Mouse (Mus musculus): ENCODE data around the gene Scgb1b19.
"Not testable (repeated sequence)": the region's sequence is repeated elsewhere in the genome, so short reads cannot be mapped to it uniquely, and the experiment has no call there.

- TF ChIP-seq CTCF (IDR thresholded peaks at IDR 0.05; ENCODE audit: extremely low read depth, insufficient read depth, insufficient read length, insufficient replicate concordance); POLR2A (IDR thresholded peaks at IDR 0.05; ENCODE audit: low read depth, low read length): not testable (repeated sequence)
These were observed 6.9 kb upstream of the Scgb1b19 start, which contains the start of gene Scgb2b19 for GRCm38 (mm10) chr7:33280238-33280637.

All from spleen, adult 2 months (tissue).